Mouse (Mus musculus): ENCODE results near the gene Phf21a.

DNA sequence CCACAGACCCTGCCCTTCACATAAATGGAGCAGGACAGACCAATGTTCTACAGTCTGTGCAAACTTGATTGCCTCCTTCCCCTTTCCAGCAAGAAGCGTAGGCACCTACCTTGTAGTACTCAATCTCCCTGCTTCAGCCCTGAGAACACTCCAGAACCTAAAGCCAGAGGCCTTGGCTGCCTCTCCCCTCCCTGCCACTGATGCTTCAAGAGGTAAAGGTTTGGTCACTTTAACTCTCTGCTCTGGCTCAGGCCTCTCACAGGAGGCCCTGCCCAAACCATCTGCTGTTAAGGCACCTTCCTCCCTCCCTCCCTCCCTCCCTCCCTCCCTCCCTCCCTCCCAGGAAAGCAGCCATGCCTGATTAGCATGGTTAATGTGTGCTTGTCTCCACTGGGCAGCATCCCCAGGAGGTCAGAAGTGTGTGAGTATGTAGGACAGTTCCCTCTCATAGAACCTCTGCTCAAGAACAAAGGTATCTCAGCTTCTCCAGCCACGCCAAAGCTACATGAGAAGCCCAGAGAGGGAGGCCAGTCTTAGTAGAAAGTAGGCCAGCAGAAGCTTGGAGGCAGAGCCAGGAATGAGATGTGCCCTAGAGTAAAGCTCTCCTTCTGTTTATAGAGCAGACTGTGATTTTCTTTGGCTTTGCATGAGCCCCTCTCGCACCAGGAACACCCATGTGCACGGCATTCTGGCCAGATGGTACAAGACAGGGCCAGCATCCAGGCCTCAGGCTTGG is 309.8 kb downstream of the Phf21a start:
- TF ChIP-seq POLR2A (IDR thresholded peaks at IDR 0.05; ENCODE audit: low read depth, low read length) (no peak), CTCF (IDR thresholded peaks at IDR 0.05; ENCODE audit: extremely low read depth, insufficient read length, insufficient replicate concordance, low read depth, low read length) (no peak)

All from small intestine, adult 2 months (tissue).